Mouse (Mus musculus) heart, postnatal 36 days (tissue): ENCODE data around the gene Gls2. TPM values are rescaled to one million over a fixed set of nuclear protein-coding genes. Genes with fewer than 3 reads are reported as not detected.
"Not testable (repeated sequence)": the region's sequence is repeated elsewhere in the genome, so short reads cannot be mapped to it uniquely, and the experiment has no call there.

Experiments
- DNase-seq, 2 experiments: peaks; one replicate each; pipeline ENCODE4 v3.0.0; 2021 to 2022
- intact Hi-C: fragments of 180-260 bp; cut with DNase I; formaldehyde crosslinking; loops from one replicate; pipeline ENCODE4 v1.15.1; 2025
- total RNA-seq, 2 experiments: library from RNA; stranded (reverse); gene quantifications; 2 replicates each; pipeline ENCODE4 v1.2.3; 2021

Gene Gls2
- under 1 TPM; 0.58 to 0.92 TPM for total RNA-seq

DNA sequence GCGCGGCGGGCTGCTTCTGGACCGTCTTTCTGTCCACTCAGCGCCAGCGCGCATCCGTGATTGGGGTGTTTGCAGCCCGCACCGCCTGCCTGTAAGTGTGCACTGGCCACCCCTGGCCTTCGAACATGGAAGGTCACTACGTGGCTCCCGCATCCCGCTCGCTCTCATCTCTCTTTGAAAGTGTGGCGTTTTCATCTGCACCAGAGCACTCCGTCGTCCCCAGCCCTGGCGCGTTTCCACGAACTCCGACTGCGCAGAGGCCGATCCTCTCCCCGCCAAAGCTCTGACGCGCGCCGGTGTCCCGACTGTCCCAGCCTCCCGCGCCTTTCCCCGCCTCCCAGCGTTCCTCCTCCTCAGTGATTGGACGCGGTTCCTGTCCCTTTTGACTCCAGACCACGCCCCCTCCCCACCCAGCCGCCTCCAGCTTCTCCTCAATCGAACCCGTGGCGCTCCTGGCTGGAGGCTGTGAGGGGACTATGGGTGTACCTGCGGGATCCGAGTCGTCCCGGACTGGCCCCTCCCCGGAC is at the start of gene Gls2:
Gls2 (plus strand) TSS at position 434 of the 527 bp plus-strand sequence.
- peak; percentile 96 to 99 for DNase-seq
- intact Hi-C loops = no loop called here

DNA sequence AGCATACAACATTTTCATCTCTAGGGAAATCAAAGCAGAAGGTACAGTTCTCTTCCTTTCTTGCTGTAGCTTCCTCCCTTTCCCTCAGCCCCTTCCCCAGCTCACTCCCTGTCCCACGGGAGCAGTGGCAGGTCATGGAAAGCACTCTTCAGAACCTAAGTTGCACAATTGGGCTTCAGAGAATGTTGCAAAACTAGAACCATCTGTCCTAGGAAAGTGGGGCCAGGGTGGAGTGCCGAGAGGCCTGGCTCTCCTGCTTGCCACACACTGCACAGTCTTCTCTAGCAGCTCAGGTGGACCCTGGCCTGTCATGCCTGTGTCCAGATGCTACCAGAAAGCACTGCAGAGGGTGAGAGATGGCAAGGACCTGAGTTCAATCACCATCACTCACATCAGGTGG is 49.3 kb upstream of the Gls2 start:
- DNase-seq = peak in 1 of 2 experiments; percentile 16

GRCm38 (mm10) chr10:128148789-128149365 is 45.4 kb upstream of the Gls2 start:
- intact Hi-C loops = loop anchor here (2.0 kb wide), 1 partner anchor 28 kb away; no protein-coding TSS in a partner anchor
- DNase-seq = peak in 1 of 2 experiments; percentile 21

More for the DNA sequence above, 49.3 kb upstream of the Gls2 start:
- intact Hi-C loops = no loop called here

DNA sequence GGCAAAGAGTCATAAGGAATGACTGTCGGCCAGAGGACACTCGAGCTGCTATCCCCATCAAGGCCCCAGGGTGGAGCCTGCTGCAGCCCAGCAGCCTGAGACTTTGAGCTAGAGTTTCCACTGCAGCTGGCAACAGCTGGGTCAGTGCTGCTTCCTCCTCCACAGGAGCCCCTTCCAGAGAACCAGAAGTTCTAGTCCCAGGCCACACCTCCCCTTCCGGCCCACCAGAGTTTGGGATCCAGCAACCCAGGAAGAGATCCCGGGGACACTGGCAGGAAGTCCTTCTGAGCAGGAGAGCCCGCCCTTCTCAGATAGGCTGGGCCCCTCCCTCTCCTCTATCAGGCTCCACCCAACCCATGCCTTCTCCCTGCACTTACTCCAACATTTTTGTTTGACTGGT is 44.7 kb upstream of the Gls2 start:
- peak; percentile 84 to 85 for DNase-seq
- intact Hi-C loops = loop anchor here (2.0 kb wide), 1 partner anchor 27 kb away; no protein-coding TSS in a partner anchor

GRCm38 (mm10) chr10:128150941-128151340 is 43.3 kb upstream of the Gls2 start:
- intact Hi-C loops = no loop called here
- DNase-seq = peak; percentile 57 to 63

DNA sequence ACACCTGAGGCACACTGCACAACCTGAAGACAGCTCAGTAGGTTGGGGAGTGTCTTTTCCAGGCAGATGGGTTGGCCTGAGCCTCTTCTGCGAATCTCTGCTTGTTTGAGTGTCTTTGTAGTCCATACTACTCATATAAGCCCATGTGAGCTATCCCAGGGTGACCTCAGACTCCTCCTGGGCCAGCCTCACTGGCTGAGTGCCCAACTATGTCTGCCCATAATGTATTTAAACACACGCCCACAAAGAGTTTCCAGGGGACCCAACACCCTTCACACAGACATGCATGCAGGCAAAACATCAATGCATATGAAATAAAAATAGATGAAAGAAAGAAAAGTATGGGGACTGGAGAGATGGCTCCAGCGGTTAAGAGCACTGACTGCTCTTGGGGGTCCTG is 40.3 kb upstream of the Gls2 start:
- DNase-seq = no peak
- intact Hi-C loops = no loop called here

DNA sequence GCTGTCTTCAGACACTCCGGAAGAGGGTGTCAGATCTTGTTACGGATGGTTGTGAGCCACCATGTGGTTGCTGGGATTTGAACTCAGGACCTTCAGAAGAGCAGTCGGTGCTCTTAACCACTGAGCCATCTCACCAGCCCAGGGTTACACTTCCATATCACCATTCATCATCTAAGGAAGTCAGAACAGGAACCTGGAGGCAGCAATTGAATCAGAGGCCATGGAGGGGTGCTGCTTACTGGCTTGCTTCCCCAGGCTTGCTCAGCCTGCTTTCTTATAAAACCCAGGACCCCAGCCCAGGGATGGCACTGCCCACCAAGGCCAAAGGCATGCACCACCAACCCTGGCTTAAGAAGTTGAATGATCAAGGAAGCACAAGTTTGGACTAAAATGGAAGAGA is 28.5 kb upstream of the Gls2 start:
- intact Hi-C loops, DNase-seq: not testable (repeated sequence)

- DNase-seq = no peak
- intact Hi-C loops = no loop called here
Observed at GRCm38 (mm10) chr10:128167091-128167490, 27.2 kb upstream of the Gls2 start.

DNA sequence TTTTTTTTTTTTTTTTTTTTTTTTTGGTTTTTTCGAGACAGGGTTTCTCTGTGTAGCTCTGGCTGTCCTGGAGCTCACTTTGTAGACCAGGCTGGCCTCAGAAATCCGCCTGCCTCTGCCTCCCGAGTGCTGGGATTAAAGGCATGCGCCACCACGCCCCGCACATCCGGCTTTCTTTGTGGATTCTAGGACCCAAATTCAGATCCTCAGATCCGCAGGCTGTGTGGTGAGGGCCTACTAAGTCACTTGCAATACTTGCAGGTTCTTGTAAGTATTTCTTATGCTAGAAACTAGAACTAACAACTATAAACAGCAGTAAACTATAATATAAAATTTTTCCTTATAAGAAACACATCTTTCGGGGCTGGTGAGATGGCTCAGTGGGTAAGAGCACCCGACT is 22.9 kb upstream of the Gls2 start:
- DNase-seq = not testable (repeated sequence)
- intact Hi-C loops = loop anchor here (10.0 kb wide), 1 partner anchor 507 kb away; the partner anchor contains the start of genes Nab2 and Nemp1

- no peak for DNase-seq
- intact Hi-C loops = loop anchor here (10.0 kb wide), 1 partner anchor 511 kb away; the partner anchor contains the start of genes Nab2 and Nemp1
Observed at GRCm38 (mm10) chr10:128175302-128175701, 19.0 kb upstream of the Gls2 start.

- intact Hi-C loops = loop anchor here (2.0 to 10.0 kb wide), 2 partner anchors 27 to 511 kb away; partner anchors contain the start of genes Nab2 and Nemp1
Observed at GRCm38 (mm10) chr10:128175996-128176755, 18.1 kb upstream of the Gls2 start.

DNA sequence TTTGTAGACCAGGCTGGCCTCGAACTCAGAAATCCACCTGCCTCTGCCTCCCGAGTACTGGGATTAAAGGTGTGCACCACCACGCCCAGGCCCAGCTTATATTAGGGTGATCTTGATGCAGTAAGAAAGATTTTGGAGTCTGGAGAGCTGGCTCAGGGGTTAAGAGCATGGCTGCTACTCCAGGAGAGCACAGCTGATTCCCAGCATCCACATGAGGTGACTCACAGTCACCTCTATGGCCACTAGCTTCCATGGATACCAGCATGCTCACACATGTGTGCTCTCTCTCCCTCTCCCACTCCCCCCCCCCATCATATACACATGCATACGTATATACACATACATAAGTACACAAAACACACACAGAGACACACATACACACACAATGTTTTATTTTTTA is 16.9 kb upstream of the Gls2 start:
- DNase-seq = no peak
- intact Hi-C loops = loop anchor here (2.0 to 10.0 kb wide), 2 partner anchors 29 to 513 kb away; partner anchors contain the start of genes Nab2 and Nemp1

More at GRCm38 (mm10) chr10:128175996-128176755, 18.1 kb upstream of the Gls2 start:
- peak; percentile 59 to 68 for DNase-seq

GRCm38 (mm10) chr10:128179989-128180388 is 14.3 kb upstream of the Gls2 start, which contains the start of gene Rbms2:
TSS of gene Rbms2 (minus strand) at chr10:128180297.
- DNase-seq = peak; percentile 58 to 68
- intact Hi-C loops = loop anchor here (10.0 kb wide), 2 partner anchors 225 to 515 kb away; partner anchors contain the start of genes Nab2 and Nemp1

- no peak for DNase-seq
- intact Hi-C loops = loop anchor here (10.0 kb wide), 1 partner anchor 229 kb away; no protein-coding TSS in a partner anchor
Observed at GRCm38 (mm10) chr10:128184296-128184695, 10.0 kb upstream of the Gls2 start.

DNA sequence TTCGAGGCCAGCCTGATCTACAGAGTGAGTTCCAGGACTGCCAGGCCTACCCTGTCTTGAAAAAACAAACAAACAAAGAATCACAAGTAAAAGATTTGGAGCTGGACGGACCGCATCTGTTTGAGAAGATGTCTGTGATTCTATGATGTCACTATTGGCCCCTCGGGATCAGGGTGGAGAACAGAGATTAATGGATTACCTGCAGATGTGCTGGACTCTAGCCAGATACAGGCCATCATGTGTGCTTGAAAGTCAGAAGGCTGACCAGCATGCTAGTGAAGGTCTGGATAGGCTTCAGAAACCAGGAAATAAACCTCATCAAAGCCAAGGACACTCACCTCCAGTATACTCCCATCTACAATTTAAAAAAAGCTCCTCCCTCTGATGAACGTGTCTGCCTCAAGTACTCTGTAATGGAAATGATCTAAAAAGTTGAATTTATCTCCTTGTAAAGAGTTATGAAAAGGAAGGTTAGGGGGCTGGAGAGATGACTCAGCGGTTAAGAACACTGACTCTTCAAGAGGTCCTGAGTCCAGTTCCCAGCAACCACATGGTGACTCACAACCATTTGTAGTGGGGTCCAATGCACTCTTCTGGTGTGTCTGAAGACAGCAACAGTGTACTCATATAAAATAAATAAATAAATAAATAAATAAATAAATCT is 8.8 kb upstream of the Gls2 start:
- intact Hi-C loops = loop anchor here (10.0 kb wide), 1 partner anchor 231 kb away; no protein-coding TSS in a partner anchor
- DNase-seq = no peak

DNA sequence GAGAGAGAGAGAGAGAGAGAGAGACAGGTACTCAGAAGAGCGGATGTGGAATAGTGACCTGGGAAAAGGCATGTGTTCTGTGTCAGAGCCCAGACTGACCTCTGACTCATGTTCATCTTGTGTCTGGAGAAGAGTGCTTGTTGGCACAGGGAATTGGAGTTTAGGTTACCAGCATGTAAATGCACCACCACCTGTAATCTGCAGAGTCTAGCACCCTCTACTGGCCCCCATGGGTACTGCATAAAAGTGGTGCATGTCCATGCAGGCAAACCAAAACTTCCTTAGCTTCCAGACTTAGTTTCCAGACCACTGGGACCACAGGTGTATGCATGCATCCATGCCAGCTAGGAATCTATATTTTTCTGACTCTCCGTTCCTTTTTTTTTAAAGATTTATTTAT is 8.3 kb upstream of the Gls2 start:
- DNase-seq = peak; percentile 84 to 88
- intact Hi-C loops = loop anchor here (10.0 kb wide), 1 partner anchor 231 kb away; no protein-coding TSS in a partner anchor

DNA sequence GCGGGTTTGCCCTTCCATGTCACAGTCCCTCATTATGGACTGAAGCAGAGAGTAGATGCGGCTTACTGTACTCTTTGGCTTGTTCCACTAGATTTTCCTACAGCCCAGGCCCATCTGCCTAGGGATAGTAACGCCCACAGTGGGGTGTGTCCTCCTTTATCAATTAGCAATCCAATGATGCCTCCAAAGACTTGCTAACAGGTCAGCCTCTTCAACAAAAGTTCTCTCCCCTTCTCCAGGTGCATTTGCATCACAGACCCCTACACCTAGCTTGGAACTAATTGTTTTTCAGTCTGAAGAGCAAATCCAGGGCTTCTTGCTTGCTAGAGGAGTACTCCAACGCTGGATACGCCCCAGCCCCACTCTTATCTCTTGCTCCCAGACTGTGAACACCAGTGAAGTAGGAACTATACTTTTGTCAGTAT is 7.1 kb upstream of the Gls2 start:
- DNase-seq = no peak
- intact Hi-C loops = loop anchor here (10.0 kb wide), 1 partner anchor 232 kb away; no protein-coding TSS in a partner anchor

- DNase-seq = peak; percentile 77 to 86
- intact Hi-C loops = loop anchor here (1.0 to 10.0 kb wide), 3 partner anchors 48 to 234 kb away; partner anchors contain the start of gene Baz2a
Observed at GRCm38 (mm10) chr10:128188242-128188877, 5.9 kb upstream of the Gls2 start.

DNA sequence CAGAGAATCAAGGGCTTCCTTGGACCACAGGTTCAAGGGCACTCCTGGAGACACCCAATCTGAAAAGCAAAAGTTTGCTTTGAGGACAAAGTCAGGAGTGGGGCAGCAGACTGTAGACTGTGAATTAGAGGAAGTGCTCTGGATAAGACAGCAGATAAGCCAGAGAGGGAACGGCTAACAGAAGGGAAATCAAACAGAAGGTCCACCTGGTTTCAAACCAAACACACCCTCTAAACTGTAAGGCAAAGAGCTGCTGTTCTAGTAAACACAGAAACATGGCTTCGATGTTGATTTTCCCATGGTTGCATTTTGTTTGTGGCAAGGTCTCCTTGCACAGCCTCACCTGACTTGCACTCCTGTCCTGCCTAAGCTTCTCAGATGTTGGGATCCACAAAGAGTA is 2.8 kb upstream of the Gls2 start:
- DNase-seq = no peak
- intact Hi-C loops = no loop called here
